Mouse (Mus musculus) brain, adult 10 weeks (tissue): Measurements from ENCODE around the gene Nus1. TPM values are rescaled to one million over a fixed set of nuclear protein-coding genes. Genes with fewer than 3 reads are reported as not detected.

ENCODE experiments used
- polyA plus RNA-seq: library from polyadenylated mRNA; stranded (reverse); fragments of 350-450 nt; fragmentation: Illumina TruSeq; extraction: RNeasy Lipid Tissue Mini Kit (QIAGEN cat#74804); gene quantifications from one replicate; pipeline ENCODE4 v1.2.3, GENCODE M21; 2015; ENCODE audit warnings: low read depth, low replicate concordance

The Nus1 gene
- 57.5 TPM for polyA plus RNA-seq

GRCm38 (mm10) chr10:52417299-52417997, at the start of gene Nus1:
TSS of gene Nus1 (plus strand) at chr10:52417547.

GRCm38 (mm10) chr10:52381845-52382591, 35.3 kb upstream of the Nus1 start, which contains the start of gene Gopc:
TSS of gene Gopc (minus strand) at chr10:52382124.

GRCm38 (mm10) chr10:52388922-52389430, 28.4 kb upstream of the Nus1 start, which contains the start of gene Nepn:
TSS of gene Nepn (plus strand) at chr10:52388972.

Other genes with a start within 250 kb of the Nus1 start
- not detected for gene Ros1, start 222.3 kb upstream of the Nus1 start, polyA plus RNA-seq
- 10.7 TPM for gene Dcbld1, start 183.9 kb upstream of the Nus1 start, polyA plus RNA-seq
- gene Gm26741, start 58.8 kb upstream of the Nus1 start, polyA plus RNA-seq, result not detected
- 33.7 TPM for gene Gopc, start 35.4 kb upstream of the Nus1 start, polyA plus RNA-seq
- not detected for gene Nepn, start 28.6 kb upstream of the Nus1 start, polyA plus RNA-seq